Mouse (Mus musculus) embryonic facial prominence, embryonic 14.5 days (tissue): Measurements from ENCODE around the gene Pdzd2. TPM values are rescaled to one million over a fixed set of nuclear protein-coding genes. Genes with fewer than 3 reads are reported as not detected.

Experiments
- ATAC-seq: fragments of 200-750 bp; cut with Nextera tagmentation; 2 replicates; pipeline ENCODE4 v1.8.0; 2017; ENCODE audit warnings: low read depth, moderate number of reproducible peaks, moderate TSS enrichment
- DNase-seq: peaks from one replicate; pipeline ENCODE4 v3.0.0-alpha.2; 2015; ENCODE audit warnings: low spot score
- H3K27ac ChIP-seq: fragments of 300-500 bp; sonication (generic); replicated peaks from 2 replicates; pipeline ENCODE4 v1.5.1; 2014; ENCODE audit warnings: low read depth, mild to moderate bottlenecking, low read length, moderate library complexity
- H3K27me3 ChIP-seq: fragments of 300-500 bp; sonication (generic); replicated peaks from 2 replicates; pipeline ENCODE4 v1.6.1; 2014; ENCODE audit warnings: low read length; ENCODE audit not compliant: control insufficient read depth, insufficient read depth
- H3K36me3 ChIP-seq: fragments of 300-500 bp; sonication (generic); 2 replicates; pipeline ENCODE4 v1.6.1; 2014; ENCODE audit warnings: low read length, mixed read lengths; ENCODE audit not compliant: control insufficient read depth, insufficient read depth
- H3K4me1 ChIP-seq: fragments of 300-500 bp; sonication (generic); 2 replicates; pipeline ENCODE4 v1.6.1; 2014; ENCODE audit warnings: antibody characterized with exemption, low read length; ENCODE audit not compliant: control insufficient read depth, insufficient read depth
- H3K4me2 ChIP-seq: fragments of 300-500 bp; sonication (generic); 2 replicates; pipeline ENCODE4 v1.6.1; 2014; ENCODE audit warnings: low read depth, mild to moderate bottlenecking, low read length, moderate library complexity, mixed read lengths
- H3K4me3 ChIP-seq: fragments of 300-500 bp; sonication (generic); 2 replicates; pipeline ENCODE4 v1.5.1; 2014; ENCODE audit warnings: low read depth, mild to moderate bottlenecking, low read length
- H3K9ac ChIP-seq: fragments of 300-500 bp; sonication (generic); 2 replicates; pipeline ENCODE4 v1.6.1; 2014; ENCODE audit warnings: low read depth, mild to moderate bottlenecking, low read length, moderate library complexity, mixed read lengths
- H3K9me3 ChIP-seq: fragments of 300-500 bp; sonication (generic); 2 replicates; pipeline ENCODE4 v1.6.1; 2016; ENCODE audit warnings: low read length; ENCODE audit not compliant: control insufficient read depth
- WGBS: fragments of 180-500 bp; shearing (Covaris S2); extraction: QIAGEN DNeasy Blood & Tissue Kit; methylation state at CpG from one replicate; pipeline ENCODE4 v1.1.7; 2014; 5-methylcytosine and 5-hydroxymethylcytosine counted together
- polyA plus RNA-seq: library from polyadenylated mRNA; unstranded; fragments of >200 nt; fragmentation: Nextera tagmentation; extraction: Ambion mirVana; gene quantifications from 2 replicates; pipeline ENCODE4 v1.2.1, GENCODE M21; 2014

Pdzd2 gene
- polyA plus RNA-seq, 1 experiment from 2014 or later: 28.0 TPM

DNA sequence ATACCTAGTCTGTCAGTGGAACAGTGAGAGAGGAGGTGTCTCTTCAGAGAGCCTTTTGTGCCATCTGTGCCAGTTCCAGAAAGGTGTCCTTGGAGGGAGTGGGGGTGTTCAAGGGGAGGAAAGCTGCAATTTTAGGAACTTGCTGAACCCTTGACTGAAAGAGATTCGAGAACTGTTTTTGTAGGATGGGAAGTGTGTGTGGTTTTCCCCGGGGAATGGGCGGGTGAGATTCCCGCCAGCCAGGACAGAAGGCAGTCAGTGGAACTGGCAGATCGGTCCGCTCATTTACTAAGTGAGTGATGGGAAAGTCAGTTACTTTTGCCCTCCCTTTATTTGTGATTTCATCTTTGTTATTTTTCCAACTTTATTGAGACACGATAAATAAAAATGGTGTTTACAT is 266.1 kb downstream of the Pdzd2 start:
- H3K27me3 ChIP-seq: no peaks in the 10 kb centered on the region
- H3K4me2 ChIP-seq: no peak overlapping the region
- no peak overlapping the region for H3K4me3 ChIP-seq
- 64% methylated on average over 7 of the region's 7 CpGs for WGBS
- no peak for ATAC-seq
- no peak overlapping the region for H3K27ac ChIP-seq
- 0 out of 2 replicates have a peak, but pooled peaks cover 3% of the 10 kb centered on the region for H3K36me3 ChIP-seq
- H3K9me3 ChIP-seq: no peaks in the 10 kb centered on the region
- DNase-seq: no peak
- no peak overlapping the region for H3K9ac ChIP-seq
- 0 out of 2 replicates have a peak, but pooled peaks cover 5% of the 10 kb centered on the region for H3K4me1 ChIP-seq

DNA sequence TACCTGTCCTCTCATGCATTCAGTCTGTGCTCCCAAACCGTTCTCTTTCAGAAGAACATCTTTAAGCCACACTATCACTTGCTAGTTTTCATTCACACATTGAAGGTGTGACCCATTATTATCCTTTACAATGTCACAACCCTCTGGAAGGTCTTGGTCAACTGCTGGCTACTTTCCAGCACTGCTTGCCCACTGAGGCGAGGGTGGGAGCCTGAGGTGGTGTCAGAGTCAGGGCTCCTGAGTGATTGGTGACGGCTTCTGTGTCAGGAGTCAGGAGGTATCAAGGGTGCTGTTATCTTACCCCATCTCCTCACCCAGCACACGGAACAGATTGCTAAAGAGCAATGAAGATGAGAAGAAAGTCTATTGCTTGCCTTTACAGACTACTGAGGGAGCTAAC is 267.1 kb downstream of the Pdzd2 start:
- Histone ChIP-seq H3K9ac (no peak overlapping the region), H3K36me3 (0 out of 2 replicates have a peak, but pooled peaks cover 3% of the 10 kb centered on the region), H3K4me1 (0 out of 2 replicates have a peak, but pooled peaks cover 5% of the 10 kb centered on the region), H3K27ac (no peak overlapping the region), H3K4me2 (no peak overlapping the region), H3K9me3 (no peaks in the 10 kb centered on the region), H3K27me3 (no peaks in the 10 kb centered on the region), H3K4me3 (no peak overlapping the region)
- DNase-seq (no peak), ATAC-seq (no peak)
- 90% methylated on average over 4 of the region's 4 CpGs for WGBS

DNA sequence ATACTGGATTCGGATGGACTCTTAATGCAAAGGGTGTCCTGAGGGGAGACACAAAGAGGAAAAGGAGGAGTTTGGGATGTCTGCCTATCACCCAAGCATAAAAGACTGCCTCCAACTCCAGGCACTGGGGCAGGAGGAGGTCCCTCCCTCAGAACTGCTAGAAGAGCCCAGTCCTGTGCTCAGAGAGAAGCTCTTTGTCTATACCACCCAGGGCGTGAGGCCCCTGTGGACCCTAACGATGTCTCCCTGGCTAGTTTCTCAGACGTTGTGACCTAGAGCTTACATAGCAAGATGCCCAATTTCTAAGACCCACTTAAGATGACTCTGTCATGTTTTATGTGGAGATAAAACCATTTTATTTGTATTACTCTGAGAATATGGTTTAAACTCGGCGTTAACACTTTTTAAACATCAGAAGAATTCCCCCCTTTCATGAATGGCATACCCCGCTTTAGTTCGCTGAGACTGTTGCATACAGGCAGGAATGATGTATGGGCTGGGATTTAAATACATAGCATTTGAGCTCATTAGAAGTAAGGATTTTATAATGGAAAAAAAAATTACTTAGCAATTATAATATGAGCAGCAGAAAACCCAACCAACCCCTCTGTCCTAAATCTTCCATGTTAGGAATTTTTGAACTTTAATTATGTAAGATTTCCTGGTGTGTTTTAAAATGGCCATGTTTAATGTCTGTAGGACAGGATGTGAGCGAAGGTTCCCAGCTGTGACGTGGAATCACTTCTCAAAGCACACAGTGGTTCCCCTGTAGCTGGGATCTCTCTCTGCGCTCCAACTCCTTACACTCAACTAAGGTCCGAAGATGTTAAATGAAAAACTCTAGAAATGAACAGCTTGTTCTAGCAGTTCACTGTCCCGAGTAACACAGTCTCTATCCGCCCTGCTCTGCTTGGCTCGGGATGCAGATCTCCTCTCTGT is 268.6 kb downstream of the Pdzd2 start:
- Histone ChIP-seq H3K4me1 (0 out of 2 replicates have a peak, but pooled peaks cover 5% of the 10 kb centered on the region), H3K9me3 (no peaks in the 10 kb centered on the region), H3K27ac (no peak overlapping the region), H3K36me3 (no peaks in the 10 kb centered on the region), H3K4me3 (no peak overlapping the region), H3K27me3 (no peaks in the 10 kb centered on the region), H3K9ac (no peak overlapping the region), H3K4me2 (no peak overlapping the region)
- WGBS: 67% methylated on average over 15 of the region's 15 CpGs
- ATAC-seq (no peak), DNase-seq (no peak)

GRCm38 (mm10) chr15:12468625-12469024 is 271.1 kb downstream of the Pdzd2 start:
- H3K27me3 ChIP-seq: no peaks in the 10 kb centered on the region
- H3K9me3 ChIP-seq: no peaks in the 10 kb centered on the region
- H3K36me3 ChIP-seq: no peaks in the 10 kb centered on the region
- H3K4me3 ChIP-seq: no peak overlapping the region
- H3K27ac ChIP-seq: no peak overlapping the region
- ATAC-seq: no peak; the same call in 1 of the 2 replicates
- H3K4me2 ChIP-seq: no peak overlapping the region
- DNase-seq: no peak
- WGBS: 73% methylated on average over 5 of the region's 5 CpGs
- no peak overlapping the region for H3K9ac ChIP-seq
- peaks cover 17% of the 10 kb centered on the region; the same call in 1 of the 2 replicates for H3K4me1 ChIP-seq

- no peak overlapping the region for H3K4me3 ChIP-seq
- no peaks in the 10 kb centered on the region for H3K36me3 ChIP-seq
- ATAC-seq (no peak), DNase-seq (no peak)
- no peaks in the 10 kb centered on the region for H3K27me3 ChIP-seq
- WGBS: 75% methylated on average over 8 of the region's 8 CpGs
- no peak overlapping the region for H3K9ac ChIP-seq
- H3K4me2 ChIP-seq: no peak overlapping the region
- no peaks in the 10 kb centered on the region for H3K9me3 ChIP-seq
- peaks cover 17% of the 10 kb centered on the region; the same call in 1 of the 2 replicates for H3K4me1 ChIP-seq
- H3K27ac ChIP-seq: 0 out of 2 replicates have a peak overlapping the region, but pooled peaks have one; percentile 39
Measured at GRCm38 (mm10) chr15:12465748-12466147, 274.0 kb downstream of the Pdzd2 start.

DNA sequence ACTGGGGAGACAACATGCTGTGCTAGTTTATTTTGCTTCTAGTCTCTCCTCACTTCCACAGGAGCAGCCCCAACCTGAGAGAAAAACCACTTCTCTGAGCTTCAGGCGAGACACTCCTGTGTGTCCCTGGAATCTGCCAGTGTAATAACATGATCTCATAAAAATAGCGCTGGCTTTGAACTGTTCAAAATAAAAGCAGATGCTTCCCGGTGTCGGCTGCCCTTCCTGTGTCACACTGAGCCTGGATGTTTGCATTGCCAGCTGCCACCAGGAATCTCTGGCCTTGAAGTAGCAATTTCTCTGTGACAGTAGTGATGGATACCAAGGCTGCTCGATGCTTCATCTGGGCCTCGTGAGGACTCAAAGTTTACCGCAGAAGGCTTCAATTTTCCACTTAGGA is 282.9 kb downstream of the Pdzd2 start:
- WGBS: 17% methylated on average over 7 of the region's 7 CpGs
- H3K4me2 ChIP-seq: no peak overlapping the region
- no peak overlapping the region for H3K4me3 ChIP-seq
- H3K27ac ChIP-seq: no peak overlapping the region
- H3K9ac ChIP-seq: no peak overlapping the region
- H3K27me3 ChIP-seq: no peaks in the 10 kb centered on the region
- peaks cover 6% of the 10 kb centered on the region; the same call in 1 of the 2 replicates for H3K36me3 ChIP-seq
- ATAC-seq: no peak
- peak; percentile 49 for DNase-seq
- peaks cover 5% of the 10 kb centered on the region; the same call in 1 of the 2 replicates for H3K4me1 ChIP-seq
- no peaks in the 10 kb centered on the region for H3K9me3 ChIP-seq

DNA sequence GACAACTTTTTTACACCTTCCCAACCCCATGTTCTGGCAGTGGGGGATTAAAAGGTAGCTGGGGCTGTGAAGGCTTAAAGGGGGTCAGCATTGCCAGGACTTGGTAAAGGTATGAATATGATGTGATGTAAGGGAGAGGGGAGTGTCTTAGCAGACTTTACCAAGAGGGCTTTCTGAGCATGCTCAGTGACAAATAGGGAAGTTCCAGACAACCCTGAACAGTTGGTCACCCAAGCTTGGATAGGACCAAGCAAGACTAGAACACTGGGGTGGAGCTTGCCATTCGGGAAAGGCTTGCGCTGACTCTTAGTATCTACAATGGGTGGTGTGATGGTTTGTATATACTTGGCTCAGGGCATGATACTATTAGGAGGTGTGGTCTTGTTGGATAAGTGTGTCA is 286.4 kb downstream of the Pdzd2 start:
- H3K27ac ChIP-seq: no peak overlapping the region
- no peak overlapping the region for H3K9ac ChIP-seq
- no peak overlapping the region for H3K4me2 ChIP-seq
- 100% methylated on average over 2 of the region's 2 CpGs for WGBS
- no peak overlapping the region for H3K4me3 ChIP-seq
- DNase-seq: no peak
- H3K36me3 ChIP-seq: peaks cover 7% of the 10 kb centered on the region; the same call in 1 of the 2 replicates
- H3K9me3 ChIP-seq: no peaks in the 10 kb centered on the region
- ATAC-seq: no peak
- H3K27me3 ChIP-seq: no peaks in the 10 kb centered on the region
- peaks cover 5% of the 10 kb centered on the region; the same call in 1 of the 2 replicates for H3K4me1 ChIP-seq

DNA sequence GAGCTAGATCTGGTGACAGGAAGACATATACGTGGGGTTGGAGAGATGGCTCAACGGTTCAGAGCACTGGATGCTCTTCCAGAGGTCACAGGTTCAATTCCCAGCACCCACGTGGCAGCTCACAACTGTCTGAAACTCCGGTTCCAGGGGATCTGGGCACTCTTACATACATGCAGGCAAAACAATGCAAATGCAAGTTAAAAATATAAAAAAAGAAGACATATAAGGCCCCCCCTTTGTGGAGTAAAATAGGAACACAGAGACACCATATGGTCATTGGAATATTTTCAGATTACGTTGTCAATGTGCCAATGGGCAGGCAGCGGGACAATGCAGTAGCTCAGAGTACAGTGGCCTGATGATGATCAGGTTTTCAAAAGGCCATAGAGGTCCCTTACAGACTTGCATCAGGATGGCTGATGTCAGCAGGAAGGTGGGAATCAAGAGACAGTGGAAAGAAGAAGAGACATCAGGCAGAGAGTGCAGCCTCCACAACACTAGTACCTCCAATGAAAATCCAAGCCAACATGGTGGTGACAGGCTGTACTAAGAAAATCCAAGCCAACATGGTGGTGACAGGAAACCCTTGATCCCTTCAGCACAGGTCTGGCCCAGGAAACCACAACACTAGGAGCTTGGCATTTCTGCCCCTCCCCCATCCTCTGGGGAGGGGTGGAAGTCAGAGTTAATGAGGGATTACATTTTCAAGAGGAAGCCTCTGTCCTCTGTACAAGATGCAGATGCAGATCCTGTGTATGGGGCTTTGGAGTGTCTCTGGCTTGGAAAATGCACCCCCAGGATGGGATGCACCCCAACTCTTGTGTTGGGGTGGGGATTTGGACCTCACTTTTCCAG is 287.4 kb downstream of the Pdzd2 start:
- H3K4me1 ChIP-seq: peaks cover 7% of the 10 kb centered on the region
- 82% methylated on average over 6 of the region's 6 CpGs for WGBS
- DNase-seq (no peak), ATAC-seq (no peak)
- H3K4me2 ChIP-seq: no peak overlapping the region
- no peaks in the 10 kb centered on the region for H3K27me3 ChIP-seq
- H3K27ac ChIP-seq: no peak overlapping the region; the same call in 1 of the 2 replicates
- H3K4me3 ChIP-seq: no peak overlapping the region
- no peak overlapping the region for H3K9ac ChIP-seq
- H3K36me3 ChIP-seq: 0 out of 2 replicates have a peak, but pooled peaks cover 4% of the 10 kb centered on the region
- H3K9me3 ChIP-seq: no peaks in the 10 kb centered on the region
